Mouse (Mus musculus) neural tube, embryonic 10.5 days (tissue): Measurements from ENCODE around the gene Gmds.

Experiments used
- DNase-seq: peaks from one replicate; pipeline ENCODE4 v3.0.0-alpha.2; 2017; ENCODE audit warnings: low spot score; ENCODE audit errors: extremely low spot score

The Gmds gene

GRCm38 (mm10) chr13:32267184-32267775, 71.3 kb downstream of the Gmds start:
- no peak for DNase-seq

- DNase-seq: no peak
Observed at GRCm38 (mm10) chr13:32266721-32267120, 71.8 kb downstream of the Gmds start.

- DNase-seq: no peak
Observed at GRCm38 (mm10) chr13:32256121-32256520, 82.4 kb downstream of the Gmds start.

GRCm38 (mm10) chr13:32252276-32252675, 86.3 kb downstream of the Gmds start:
- DNase-seq: no peak

- DNase-seq: no peak
Observed at GRCm38 (mm10) chr13:32242200-32242599, 96.3 kb downstream of the Gmds start.

GRCm38 (mm10) chr13:32236269-32236678, 102.3 kb downstream of the Gmds start:
- DNase-seq: no peak

- DNase-seq: no peak
Observed at GRCm38 (mm10) chr13:32235046-32235445, 103.5 kb downstream of the Gmds start.

GRCm38 (mm10) chr13:32234019-32234418, 104.5 kb downstream of the Gmds start:
- no peak for DNase-seq

GRCm38 (mm10) chr13:32232391-32232790, 106.1 kb downstream of the Gmds start:
- no peak for DNase-seq

GRCm38 (mm10) chr13:32231956-32232355, 106.6 kb downstream of the Gmds start:
- DNase-seq: no peak

GRCm38 (mm10) chr13:32227874-32228562, 110.5 kb downstream of the Gmds start:
- no peak for DNase-seq

GRCm38 (mm10) chr13:32217647-32218046, 120.9 kb downstream of the Gmds start:
- no peak for DNase-seq

- DNase-seq: peak; percentile 24
Observed at GRCm38 (mm10) chr13:32213702-32214452, 124.7 kb downstream of the Gmds start.

- DNase-seq: no peak
Observed at GRCm38 (mm10) chr13:32212125-32212524, 126.4 kb downstream of the Gmds start.

- peak; percentile 18 for DNase-seq
Observed at GRCm38 (mm10) chr13:32207172-32207908, 131.2 kb downstream of the Gmds start.

- peak; percentile 46 for DNase-seq
Observed at GRCm38 (mm10) chr13:32179906-32180305, 158.6 kb downstream of the Gmds start.

GRCm38 (mm10) chr13:32178682-32179081, 159.9 kb downstream of the Gmds start:
- no peak for DNase-seq

GRCm38 (mm10) chr13:32177852-32178453, 160.6 kb downstream of the Gmds start:
- DNase-seq: no peak

- DNase-seq: no peak
Observed at GRCm38 (mm10) chr13:32175028-32175427, 163.5 kb downstream of the Gmds start.

- DNase-seq: no peak
Observed at GRCm38 (mm10) chr13:32169173-32169572, 169.4 kb downstream of the Gmds start.

GRCm38 (mm10) chr13:32167806-32168205, 170.7 kb downstream of the Gmds start:
- no peak for DNase-seq
